Mouse (Mus musculus): ENCODE results near the gene Prkag2.

The Prkag2 gene

GRCm38 (mm10) chr5:24869796-24870289 is 230.6 kb downstream of the Prkag2 start:
- 70% methylated on average over 11 of the region's 11 CpGs for WGBS

- WGBS, result 65% methylated on average over 12 of the region's 12 CpGs
Observed at GRCm38 (mm10) chr5:24863804-24864203, 236.6 kb downstream of the Prkag2 start.

GRCm38 (mm10) chr5:24861449-24861930 is 239.0 kb downstream of the Prkag2 start:
- WGBS, result 73% methylated on average over 9 of the region's 9 CpGs

- 44% methylated on average over 13 of the region's 13 CpGs for WGBS
Observed at GRCm38 (mm10) chr5:24860635-24861448, 239.6 kb downstream of the Prkag2 start.

- 51% methylated on average over 3 of the region's 3 CpGs for WGBS
Observed at GRCm38 (mm10) chr5:24859771-24860540, 240.5 kb downstream of the Prkag2 start.

- 81% methylated on average over 3 of the region's 3 CpGs for WGBS
Observed at GRCm38 (mm10) chr5:24854827-24855600, 245.4 kb downstream of the Prkag2 start.

GRCm38 (mm10) chr5:24854256-24854655 is 246.2 kb downstream of the Prkag2 start:
- 93% methylated on average over 3 of the region's 3 CpGs for WGBS

- WGBS, result 93% methylated on average over 14 of the region's 14 CpGs
Observed at GRCm38 (mm10) chr5:24848261-24848660, 252.2 kb downstream of the Prkag2 start.

GRCm38 (mm10) chr5:24843841-24844240 is 256.6 kb downstream of the Prkag2 start:
- WGBS, result 86% methylated on average over 5 of the region's 5 CpGs

GRCm38 (mm10) chr5:24843103-24843475 is 257.4 kb downstream of the Prkag2 start:
- whole genome bisulfite sequencing, result under 1% methylated on average over 21 of the region's 21 CpGs

- WGBS, result under 1% methylated on average over 91 of the region's 92 CpGs
Observed at GRCm38 (mm10) chr5:24842274-24843102, 258.0 kb downstream of the Prkag2 start, which contains the start of gene Rheb. Rheb (minus strand) TSS chr5:24842624.

- under 1% methylated on average over 49 of the region's 50 CpGs for WGBS
Observed at GRCm38 (mm10) chr5:24841662-24842273, 258.7 kb downstream of the Prkag2 start.

- 5% methylated on average over 11 of the region's 11 CpGs for WGBS
Observed at GRCm38 (mm10) chr5:24840975-24841431, 259.4 kb downstream of the Prkag2 start.

GRCm38 (mm10) chr5:24834491-24834890 is 266.0 kb downstream of the Prkag2 start:
- WGBS, result 19% methylated on average over 5 of the region's 5 CpGs

GRCm38 (mm10) chr5:24831912-24832311 is 268.5 kb downstream of the Prkag2 start:
- WGBS, result 86% methylated on average over 3 of the region's 3 CpGs

- WGBS, result 86% methylated on average over 3 of the region's 3 CpGs
Observed at GRCm38 (mm10) chr5:24828446-24828845, 272.0 kb downstream of the Prkag2 start.

- 77% methylated on average over 2 of the region's 2 CpGs for WGBS
Observed at GRCm38 (mm10) chr5:24827173-24827572, 273.3 kb downstream of the Prkag2 start.

- WGBS, result 83% methylated on average over 9 of the region's 9 CpGs
Observed at GRCm38 (mm10) chr5:24826056-24826770, 274.2 kb downstream of the Prkag2 start.

- WGBS, result 86% methylated on average over 4 of the region's 4 CpGs
Observed at GRCm38 (mm10) chr5:24825365-24826055, 274.9 kb downstream of the Prkag2 start.

Data from cerebral cortex, adult 2 months (tissue).